Mouse (Mus musculus) G1E (cell line): ENCODE measurements at regions not wholly inside any gene's neighbourhood (a gene's known extent, or its start where the extent isn't known, plus 50 kb on each side); places are given as distances from the start of the nearest gene placed in this dataset.

Experiments
- CTCF ChIP-seq: IDR thresholded peaks from 2 replicates; pipeline ENCODE4 v1.5.1; 2012; ENCODE audit warnings: low read depth, low read length, inconsistent platforms, mixed read lengths
- GATA1 ChIP-seq: IDR thresholded peaks from 2 replicates; pipeline ENCODE4 v1.6.1; 2012; ENCODE audit warnings: borderline replicate concordance, low read length, inconsistent platforms, mixed read lengths

- TF ChIP-seq CTCF (no peak), GATA1 (no peak)
Measured at GRCm38 (mm10) chr11:64640947-64641346, 204.5 kb upstream of the F930015N05Rik start.
